Mouse (Mus musculus) liver, adult 2 months (tissue): Measurements from ENCODE around the gene C8g.

Experiments
- CTCF ChIP-seq: fragments of 200-500 bp; IDR thresholded peaks from 2 replicates; pipeline ENCODE4 v1.5.1; 2011; ENCODE audit warnings: low read depth, low read length, control low read depth
- POLR2A ChIP-seq: fragments of 200-500 bp; IDR thresholded peaks from 2 replicates; pipeline ENCODE4 v1.6.1; 2011; ENCODE audit warnings: low read length, control low read depth; ENCODE audit not compliant: insufficient read depth; ENCODE audit errors: extremely low read depth

- TF ChIP-seq POLR2A (no peak), CTCF (no peak)
Observed at GRCm38 (mm10) chr2:25504538-25504937, 3.0 kb upstream of the C8g start.
